Mouse (Mus musculus) right cerebral cortex, postnatal 25 days (tissue): ENCODE data around the gene Elobl.
A peak's percentile ranks its signal among the peaks of the same experiment; 100 is the strongest.

Source experiments
- DNase-seq: peaks from one replicate; pipeline ENCODE4 v3.0.0; 2022

Elobl gene

DNA sequence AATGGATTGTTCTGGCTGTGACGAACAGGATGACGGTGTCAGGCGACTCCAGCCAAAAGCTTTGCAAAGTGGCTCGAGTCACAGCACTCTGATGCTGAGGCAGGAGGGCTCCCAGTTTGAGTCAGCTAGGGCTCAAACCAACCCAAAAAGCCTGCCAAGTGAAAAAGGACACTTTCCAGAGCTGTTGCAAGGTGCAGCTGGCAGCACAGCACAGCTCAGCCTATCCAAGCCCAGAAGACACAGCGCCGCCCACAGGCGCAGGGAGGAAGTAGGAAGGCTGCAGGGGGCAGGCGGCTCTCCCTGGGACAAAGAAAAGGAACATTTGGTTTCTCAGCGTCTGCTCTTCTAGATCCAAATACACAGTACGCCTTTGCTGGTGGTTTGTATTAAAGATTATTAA lies 19.9 kb upstream of the Elobl start:
- DNase-seq = no peak

GRCm38 (mm10) chr11:88981337-88981736 lies 14.6 kb upstream of the Elobl start:
- no peak for DNase-seq

DNA sequence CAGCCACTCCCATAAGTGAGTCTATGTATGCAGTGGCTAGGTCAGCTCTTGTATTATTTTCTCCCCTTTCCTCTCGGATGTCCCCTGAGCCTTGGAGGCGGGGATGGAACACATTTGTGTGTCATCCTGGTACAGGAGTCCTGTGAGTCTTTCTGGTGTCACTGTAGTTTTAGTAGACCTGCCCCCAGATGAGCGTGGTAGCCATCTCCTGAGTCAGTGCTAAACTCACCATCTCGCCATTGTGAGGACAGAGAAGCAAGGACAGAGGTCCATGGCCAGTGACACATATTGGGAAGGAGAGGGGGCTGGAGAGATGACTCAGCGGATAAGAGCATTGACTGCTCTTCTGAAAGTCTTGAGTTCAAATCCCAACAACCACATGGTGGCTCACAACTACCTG lies 10.5 kb upstream of the Elobl start:
- DNase-seq = no peak

- no peak for DNase-seq
Measured at GRCm38 (mm10) chr11:88976320-88976719, 9.6 kb upstream of the Elobl start.

DNA sequence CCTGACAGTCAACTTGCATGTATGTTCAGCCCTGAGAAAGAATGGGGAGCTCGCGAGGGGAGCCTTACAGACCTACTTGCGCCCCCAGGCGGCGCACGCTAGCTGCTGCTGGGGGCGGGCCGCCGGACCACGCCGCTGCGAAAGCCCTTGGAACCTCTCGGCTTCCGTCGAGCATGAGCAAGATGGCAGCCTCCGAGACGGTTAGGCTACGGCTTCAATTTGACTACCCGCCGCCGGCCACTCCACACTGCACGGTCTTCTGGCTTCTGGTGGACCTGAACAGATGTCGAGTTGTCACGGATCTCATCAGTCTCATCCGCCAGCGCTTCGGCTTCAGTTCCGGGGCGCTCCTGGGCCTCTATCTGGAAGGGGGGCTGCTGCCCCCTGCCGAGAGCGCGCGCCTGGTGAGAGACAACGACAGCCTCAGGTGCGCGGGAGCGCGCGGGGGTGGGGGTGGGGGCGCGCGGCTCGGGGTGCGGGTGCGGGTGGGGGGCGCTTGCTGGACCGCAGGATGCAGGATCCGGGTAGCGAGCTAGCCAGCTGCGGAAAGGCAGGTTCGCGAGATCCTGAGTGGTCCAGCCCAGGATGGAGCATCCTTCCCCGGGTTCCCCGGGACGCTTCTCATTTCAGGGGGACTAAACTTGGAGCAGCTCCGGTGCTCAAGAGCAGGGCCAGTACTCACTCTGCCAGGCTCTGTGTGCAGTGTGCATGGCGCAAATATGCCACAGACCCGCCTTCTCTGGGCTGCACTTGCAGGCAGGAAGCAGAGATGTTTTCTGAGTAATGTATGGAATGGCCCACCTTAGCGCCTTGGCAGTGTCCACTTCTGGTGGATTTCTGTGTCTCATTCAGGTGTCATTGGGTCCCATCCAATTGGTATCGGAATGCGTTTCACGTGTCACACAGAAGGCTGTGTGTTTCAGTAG lies 7.3 kb upstream of the Elobl start:
- DNase-seq = peak; percentile 96

DNA sequence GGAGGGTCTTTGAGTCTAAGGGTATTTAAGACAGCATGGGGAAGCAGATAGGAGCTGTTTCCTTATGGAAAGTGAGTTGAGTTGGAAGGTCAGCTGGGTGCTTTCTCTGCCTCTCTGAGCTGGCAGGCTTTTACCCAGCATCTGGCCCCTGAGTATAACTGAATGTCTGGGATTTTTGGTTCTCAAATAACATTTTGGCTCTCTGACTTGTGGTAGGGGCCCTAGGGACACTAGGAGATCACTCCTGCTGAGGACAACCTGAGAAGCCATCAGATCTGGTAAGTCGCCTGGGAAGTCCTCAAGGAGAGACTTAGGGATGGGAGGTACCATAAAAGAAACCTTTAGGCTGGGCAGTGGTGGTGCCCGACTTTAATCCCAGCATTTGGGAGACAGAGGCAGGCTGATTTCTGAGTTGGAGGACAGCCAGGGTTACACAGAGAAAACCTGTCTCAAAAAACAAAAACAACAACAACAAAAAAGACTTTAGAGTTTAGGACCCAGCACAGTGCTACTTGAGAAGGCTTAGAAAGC lies 3.5 kb upstream of the Elobl start, which contains the start of gene Coil:
Gene Coil (plus strand): TSS at position 51 of the 531 bp plus-strand sequence.
- DNase-seq = no peak

GRCm38 (mm10) chr11:88958851-88959250 lies 7.9 kb downstream of the Elobl start:
- DNase-seq = no peak

DNA sequence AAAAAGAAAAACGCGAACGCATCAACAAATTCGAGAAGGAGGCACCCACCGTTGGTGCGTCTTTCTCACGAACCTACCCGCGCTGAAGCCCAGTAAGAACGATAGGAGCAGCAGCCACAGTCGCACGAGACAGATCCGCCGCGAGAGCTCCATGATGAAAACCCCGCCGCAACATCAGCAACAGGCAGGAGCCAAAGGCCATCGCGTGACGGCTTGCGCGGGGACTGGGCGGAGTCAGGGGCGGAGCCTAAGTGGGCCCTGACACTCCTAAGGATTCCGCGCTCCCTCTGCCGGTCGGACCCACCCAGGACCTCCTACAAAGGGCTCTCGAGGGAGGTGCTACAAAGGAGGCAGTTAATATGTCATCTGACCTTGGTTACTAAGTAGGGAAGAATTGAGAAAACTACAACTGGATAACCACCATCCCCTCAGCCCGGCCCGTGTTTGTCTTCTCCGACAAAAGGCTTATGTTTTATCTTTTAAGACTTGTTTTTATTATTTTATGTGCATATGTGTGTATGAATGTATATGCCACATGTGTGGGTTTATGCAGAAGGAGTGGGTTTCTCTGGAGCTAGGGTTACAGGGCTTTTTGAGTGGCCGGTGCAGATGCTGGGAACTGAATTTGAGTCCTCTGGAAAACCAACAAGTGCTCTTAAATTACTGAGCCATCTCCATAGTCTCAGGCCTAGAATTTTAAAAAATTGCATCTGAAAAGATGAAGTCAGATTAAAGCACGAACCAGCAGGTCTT lies 11.3 kb downstream of the Elobl start, which contains the start of gene Scpep1:
Gene Scpep1 (minus strand): TSS at position 249 of the 753 bp plus-strand sequence.
- DNase-seq = peak; percentile 94

GRCm38 (mm10) chr11:88954803-88955202 lies 11.9 kb downstream of the Elobl start:
- DNase-seq = no peak

GRCm38 (mm10) chr11:88953582-88953981 lies 13.1 kb downstream of the Elobl start:
- DNase-seq = no peak

DNA sequence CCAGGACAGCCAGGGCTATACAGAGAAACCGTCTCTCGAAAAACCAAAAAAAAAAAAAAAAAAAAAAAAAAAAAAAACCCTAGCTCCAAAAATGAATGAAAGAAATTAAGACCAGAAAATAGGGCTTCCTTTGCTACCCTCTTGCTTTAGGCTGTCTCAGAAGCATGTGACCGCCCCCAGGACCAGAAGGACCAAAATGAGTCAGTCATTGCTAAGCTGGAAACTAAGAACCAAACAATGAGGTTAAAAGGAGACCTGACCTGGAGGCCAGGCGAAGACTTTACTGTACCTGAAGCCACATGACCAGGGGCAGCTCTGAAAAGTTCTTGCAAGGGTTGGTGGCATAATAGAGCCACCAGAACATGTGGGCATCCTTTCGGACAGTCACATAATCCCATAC lies 14.6 kb downstream of the Elobl start:
- DNase-seq = no peak

GRCm38 (mm10) chr11:88951576-88951975 lies 15.2 kb downstream of the Elobl start:
- DNase-seq = no peak

DNA sequence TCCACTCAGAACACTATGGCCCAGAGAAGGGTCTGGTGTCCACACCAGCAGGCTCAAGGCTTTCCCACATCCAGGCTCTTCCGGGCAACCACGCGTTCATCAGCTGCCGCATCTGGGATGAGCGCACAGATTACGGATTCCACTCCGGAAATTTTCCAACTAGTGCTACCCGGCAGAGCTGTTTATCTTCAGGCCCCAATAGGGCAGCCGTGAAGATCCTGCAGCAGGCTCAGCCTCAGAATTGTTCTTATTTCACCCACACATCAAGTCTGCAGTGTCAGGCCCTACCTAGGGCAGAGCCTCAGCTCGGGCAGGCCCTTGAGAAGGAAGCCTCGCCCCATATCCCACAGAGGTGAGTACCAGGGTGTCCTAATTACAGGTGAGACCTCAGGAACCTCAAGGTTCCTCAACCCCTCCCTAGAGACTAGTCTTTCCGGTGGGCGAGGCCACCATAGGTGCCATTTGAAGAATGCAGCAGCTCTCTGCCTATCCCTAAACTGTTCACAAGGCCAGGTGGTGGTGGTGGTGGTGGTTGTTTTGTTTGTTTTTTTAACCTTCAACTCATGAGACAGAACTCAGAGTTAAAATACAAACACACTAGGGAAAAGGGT lies 16.0 kb downstream of the Elobl start:
- no peak for DNase-seq

DNA sequence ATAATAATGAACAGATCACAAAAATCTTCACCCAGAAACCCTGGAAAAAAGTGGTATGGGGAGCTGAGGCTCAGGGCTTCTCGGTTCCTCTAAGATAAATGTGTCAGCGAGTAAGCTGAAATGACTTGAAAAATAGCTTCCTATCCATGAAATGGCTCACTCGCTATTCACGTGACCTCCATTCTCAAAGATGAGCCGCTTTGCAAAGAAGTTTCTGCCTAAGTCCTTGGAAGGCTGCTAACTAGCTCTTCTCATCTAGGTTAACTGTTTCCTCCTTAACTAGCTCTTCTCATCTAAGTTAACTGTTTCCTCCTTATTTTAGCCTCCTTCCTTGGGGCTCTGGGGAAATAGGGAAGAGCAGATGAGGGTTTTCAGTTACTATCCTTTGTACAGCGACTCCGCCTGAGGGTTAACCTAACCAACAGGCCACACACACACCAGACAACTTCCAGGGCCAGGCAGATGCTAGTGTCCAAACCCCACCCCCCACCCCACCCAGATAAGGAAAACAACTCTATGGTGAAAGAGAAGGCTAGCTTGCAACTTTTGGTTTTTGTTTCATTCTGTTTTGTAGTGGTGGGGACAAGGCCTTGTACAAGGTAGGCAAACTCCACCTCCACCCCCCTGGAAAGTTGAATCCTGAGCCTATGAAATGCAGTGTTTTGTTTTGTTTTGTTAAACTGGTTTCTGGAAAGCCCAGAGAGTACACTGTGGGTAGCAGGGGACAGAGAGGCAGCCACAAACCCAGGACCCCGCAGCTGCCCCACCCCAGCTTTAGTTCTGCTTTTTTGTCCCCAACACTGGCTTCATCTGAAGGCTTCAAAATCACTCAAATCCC lies 16.7 kb downstream of the Elobl start:
- no peak for DNase-seq

DNA sequence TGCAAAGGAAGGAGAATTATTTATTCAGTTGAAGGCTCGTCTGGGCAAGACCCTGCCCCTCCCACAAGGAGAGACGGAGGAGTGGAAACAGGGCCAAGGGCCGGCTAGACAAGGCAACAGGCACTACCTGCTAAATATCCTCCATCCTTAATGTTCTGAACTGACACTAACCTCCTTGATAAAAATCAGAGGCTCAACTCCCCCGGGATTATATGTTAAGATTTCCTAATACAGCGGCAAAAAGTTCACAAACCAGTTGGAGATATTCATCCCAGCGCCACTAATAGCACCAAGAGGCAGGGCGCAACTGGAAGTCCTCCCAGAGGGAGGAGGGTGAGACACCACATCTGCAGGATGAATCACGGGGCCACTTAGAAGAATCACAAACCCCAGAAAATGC lies 17.8 kb downstream of the Elobl start:
- no peak for DNase-seq

- DNase-seq = no peak
Measured at GRCm38 (mm10) chr11:88945971-88946585, 20.7 kb downstream of the Elobl start.

GRCm38 (mm10) chr11:88941489-88941888 lies 25.2 kb downstream of the Elobl start:
- no peak for DNase-seq

DNA sequence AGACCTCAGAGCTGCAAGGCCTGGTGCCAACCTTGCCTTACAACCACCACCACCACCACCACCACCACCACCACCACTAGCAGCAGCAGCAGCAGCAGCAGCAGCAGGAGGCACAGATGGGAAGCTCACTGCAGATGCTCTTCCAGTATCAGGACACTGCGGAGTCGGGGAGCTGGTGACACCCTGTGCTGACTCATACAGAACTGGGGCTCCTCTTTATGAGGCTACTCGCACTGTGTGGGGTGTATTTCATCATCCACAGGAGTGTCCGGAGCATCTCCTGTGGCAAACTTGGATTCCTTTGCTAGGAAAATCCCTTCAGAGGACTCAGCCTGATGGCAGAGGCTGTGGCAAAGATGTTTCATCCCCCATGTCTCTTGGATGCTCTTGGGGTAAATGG lies 27.1 kb downstream of the Elobl start:
- DNase-seq = peak; percentile 14

DNA sequence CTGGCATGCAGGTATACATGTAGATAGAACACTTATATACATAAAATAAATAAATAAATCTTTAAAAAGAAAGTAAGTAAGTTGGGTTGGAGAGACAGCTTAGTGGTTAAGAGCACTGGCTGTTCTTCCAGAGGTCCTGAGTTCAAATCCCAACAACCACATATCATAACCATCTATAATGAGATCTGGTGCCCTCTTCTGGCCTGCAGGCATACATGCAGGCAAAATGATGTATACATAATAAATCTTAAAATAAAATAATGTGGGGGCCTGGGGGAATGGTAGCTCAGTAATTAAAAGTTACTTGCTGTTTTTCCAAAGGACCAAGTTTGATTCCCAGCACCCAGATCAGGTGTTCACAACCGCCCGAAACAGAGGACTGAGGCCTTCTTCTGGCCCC lies 28.0 kb downstream of the Elobl start:
- DNase-seq = no peak

DNA sequence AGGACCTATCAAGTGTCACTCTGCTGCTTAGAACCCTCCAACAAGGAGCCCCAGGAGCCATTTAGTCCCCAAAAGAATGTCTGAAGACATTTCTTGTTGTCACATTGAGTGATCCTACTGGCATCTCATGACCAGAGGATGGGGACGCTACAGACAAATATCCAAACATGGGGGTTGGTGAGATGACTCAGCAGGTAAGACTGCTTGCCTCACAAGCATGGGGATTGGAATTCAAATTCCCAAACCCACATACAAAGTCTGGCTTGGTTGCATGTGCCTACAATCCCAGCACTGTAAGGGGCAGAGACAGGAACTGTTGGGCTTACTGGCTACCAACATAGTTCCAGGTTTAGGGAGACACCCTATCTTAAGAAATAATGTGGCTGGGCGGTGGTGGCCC lies 28.8 kb downstream of the Elobl start:
- no peak for DNase-seq

- peak; percentile 45 for DNase-seq
Measured at GRCm38 (mm10) chr11:88934089-88935000, 32.4 kb downstream of the Elobl start.
